Mouse (Mus musculus) WW6 (cell line): Measurements from ENCODE around the gene Carmil1.

Experiments
- DNase-seq: peaks from one replicate; pipeline ENCODE4 v3.0.0-alpha.2; 2013; ENCODE audit warnings: low read depth, low spot score

Gene Carmil1

GRCm38 (mm10) chr13:24220441-24220970 lies 60.1 kb downstream of the Carmil1 start:
- no peak for DNase-seq

- no peak for DNase-seq
Observed at GRCm38 (mm10) chr13:24211229-24211628, 69.4 kb downstream of the Carmil1 start.

- no peak for DNase-seq
Observed at GRCm38 (mm10) chr13:24206097-24206496, 74.5 kb downstream of the Carmil1 start.

DNA sequence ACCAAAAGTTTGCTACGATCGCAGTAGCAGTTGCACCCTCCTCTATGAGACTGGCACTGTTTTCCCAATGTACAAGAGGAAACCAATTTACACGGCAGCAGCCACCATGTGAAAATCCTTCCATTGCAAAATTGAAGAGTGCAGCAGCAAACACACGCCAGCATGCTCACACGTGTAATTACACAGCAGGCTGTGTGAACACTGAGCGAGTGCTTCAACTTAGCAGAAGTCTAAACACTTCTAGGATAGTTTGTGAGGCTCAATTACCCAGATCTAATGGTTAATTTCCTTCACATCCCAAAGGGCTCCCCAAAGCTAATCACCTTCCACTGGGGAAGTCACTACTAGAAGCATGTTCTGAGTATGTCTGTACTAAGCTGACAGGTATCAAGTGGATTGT lies 78.3 kb downstream of the Carmil1 start:
- no peak for DNase-seq

- DNase-seq: no peak
Observed at GRCm38 (mm10) chr13:24199861-24200543, 80.6 kb downstream of the Carmil1 start.

- DNase-seq: no peak
Observed at GRCm38 (mm10) chr13:24198396-24198924, 82.1 kb downstream of the Carmil1 start.

DNA sequence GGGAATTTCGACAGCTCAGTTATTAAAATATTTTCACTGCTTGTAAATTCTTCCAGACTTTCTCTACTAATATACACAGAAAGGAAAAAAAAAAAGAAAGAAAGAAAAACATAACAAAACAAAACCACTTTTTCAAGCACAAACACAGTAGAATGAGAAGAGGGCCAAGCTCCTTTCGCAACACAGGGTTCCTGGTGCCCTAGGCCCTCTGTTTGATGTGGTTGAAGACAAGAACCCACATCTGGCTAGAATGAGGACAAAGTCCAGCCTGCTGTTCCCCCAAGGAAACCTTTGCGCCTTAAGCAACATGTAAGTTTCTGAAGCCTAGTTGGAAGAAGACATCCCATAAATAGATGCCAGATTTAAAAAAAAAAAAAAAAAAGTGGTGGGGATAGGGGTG lies 85.2 kb downstream of the Carmil1 start:
- DNase-seq: no peak

DNA sequence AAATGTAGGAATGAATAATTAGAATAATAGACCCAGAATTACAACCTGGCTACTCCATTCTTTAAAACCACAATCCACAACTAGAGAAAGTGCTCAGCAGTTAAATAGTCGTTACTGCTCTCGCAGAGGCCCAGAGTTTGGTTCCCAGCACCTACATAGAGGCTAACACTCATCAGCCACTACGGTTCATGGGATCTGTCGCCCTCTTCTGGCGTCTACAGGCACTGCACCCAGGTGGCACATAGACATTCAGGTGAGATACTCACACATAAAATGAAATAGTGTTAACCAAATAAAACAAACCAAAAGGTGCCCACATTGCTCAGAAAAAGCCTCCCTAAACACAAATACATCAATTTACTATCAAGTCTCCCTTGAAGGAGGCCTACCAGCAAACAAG lies 86.6 kb downstream of the Carmil1 start:
- no peak for DNase-seq

DNA sequence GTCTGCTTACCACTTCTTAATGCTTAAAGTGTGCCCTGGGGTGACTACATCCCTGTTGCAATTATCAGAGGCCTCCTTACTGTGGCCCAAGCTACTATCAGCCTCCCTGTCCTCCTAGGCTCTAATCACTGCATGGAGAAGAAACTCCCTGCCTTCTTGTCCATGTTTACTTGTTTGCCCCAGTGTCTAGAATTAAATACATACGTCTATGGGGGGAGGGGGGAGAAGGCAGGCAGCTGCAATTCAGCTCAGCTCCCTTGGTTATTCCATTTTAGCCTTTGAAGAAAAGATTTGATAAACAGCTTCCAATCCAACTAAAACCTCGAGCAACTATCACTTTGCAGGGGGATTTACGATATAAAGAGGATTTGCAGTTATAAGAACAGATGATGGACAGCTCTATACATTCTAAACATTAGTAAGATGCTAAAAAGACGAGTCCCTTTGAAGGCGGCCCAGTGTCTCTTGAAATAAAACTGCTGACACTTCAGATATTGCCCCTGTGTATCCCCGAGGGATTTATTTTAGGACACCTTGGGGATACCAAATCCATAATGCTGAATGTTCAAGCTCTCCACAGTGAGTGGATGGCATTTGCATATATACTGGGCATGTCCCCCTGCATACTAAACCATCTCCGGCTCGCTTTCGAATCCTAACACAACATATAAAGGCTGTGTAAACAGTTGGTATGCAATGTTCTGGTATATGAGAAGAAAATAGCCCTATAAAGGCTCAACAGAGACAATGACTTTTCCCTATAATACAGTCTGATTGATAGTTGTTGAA lies 89.5 kb downstream of the Carmil1 start:
- no peak for DNase-seq

GRCm38 (mm10) chr13:24187026-24187425 lies 93.6 kb downstream of the Carmil1 start:
- DNase-seq: no peak

- no peak for DNase-seq
Observed at GRCm38 (mm10) chr13:24185641-24186040, 95.0 kb downstream of the Carmil1 start.

GRCm38 (mm10) chr13:24182878-24183277 lies 97.7 kb downstream of the Carmil1 start:
- no peak for DNase-seq

- no peak for DNase-seq
Observed at GRCm38 (mm10) chr13:24179538-24179937, 101.1 kb downstream of the Carmil1 start.

DNA sequence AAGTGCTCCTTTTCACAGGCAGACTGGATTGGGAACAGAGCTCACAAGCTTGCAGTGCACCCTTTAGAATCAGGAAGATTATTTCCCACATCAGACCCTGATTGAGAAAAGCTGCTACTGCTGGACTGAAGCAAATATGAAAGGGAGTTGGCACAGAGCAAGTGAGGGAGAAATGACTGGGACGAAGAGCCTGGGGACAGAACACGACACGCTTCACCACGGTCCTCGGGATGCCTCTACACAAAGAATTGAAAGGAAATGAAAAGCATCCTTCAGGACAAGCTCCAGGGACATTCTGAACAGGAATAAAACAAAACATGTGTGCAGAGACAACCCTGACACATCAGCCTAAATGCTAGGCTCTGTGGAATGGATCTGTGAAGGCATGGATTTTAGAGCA lies 103.0 kb downstream of the Carmil1 start:
- no peak for DNase-seq

GRCm38 (mm10) chr13:24176835-24177234 lies 103.8 kb downstream of the Carmil1 start:
- no peak for DNase-seq

DNA sequence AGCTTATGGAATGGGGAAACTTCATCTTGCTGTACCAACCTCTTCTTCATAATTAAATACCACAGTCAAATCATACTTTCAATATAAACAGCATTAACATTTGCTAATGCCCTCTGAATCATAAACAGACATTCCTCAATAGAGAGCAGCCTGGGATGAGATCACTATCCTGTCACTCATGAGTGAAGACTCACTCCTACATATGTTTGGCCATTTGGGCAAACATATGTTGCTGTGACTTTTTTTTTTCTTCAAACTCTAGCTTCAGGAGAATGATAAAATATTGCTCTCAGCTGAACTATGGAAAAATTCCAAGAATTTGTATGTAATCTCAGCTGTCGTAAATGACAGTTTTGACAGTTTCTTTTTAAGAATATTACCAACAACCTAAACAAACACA lies 110.9 kb downstream of the Carmil1 start:
- no peak for DNase-seq

DNA sequence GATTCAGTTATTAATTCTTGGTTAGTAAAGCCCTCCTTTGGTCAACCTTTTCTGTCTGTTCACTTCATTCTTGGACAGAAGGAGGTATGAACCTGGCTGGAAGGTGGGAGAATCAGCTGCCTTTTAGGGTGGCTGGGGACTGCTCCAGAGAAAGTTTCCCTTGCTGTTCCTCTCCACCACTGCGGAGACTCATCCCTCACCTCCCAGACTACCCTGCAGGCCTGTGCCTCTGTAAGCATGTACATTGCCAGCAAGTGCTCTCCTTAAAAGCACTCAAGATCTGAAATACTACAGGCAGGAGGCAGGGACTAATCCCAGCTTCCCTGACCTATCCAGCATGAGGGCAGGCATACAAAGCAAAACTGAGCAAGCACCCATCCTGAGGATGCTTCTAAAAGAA lies 117.2 kb downstream of the Carmil1 start:
- DNase-seq: no peak

- DNase-seq: no peak
Observed at GRCm38 (mm10) chr13:24161105-24161504, 119.5 kb downstream of the Carmil1 start.

DNA sequence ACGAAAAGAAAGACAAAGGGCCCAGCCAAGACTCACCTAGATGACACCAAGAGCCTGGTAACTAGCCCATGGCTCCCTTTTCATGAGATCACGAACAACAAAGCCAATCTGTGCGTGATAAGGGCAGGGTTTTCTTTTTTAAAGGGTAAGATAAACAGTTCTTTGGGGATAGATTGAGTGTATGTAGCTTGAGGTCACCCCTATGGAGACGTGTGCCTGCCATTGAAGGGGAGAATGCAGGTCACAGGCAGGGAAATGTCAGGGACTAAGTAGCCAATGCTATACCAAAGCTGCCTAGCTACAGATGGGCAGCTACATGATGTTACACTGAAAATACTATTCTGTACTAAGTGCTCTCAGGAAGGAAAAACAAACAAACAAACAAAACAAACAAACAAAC lies 120.6 kb downstream of the Carmil1 start:
- no peak for DNase-seq

DNA sequence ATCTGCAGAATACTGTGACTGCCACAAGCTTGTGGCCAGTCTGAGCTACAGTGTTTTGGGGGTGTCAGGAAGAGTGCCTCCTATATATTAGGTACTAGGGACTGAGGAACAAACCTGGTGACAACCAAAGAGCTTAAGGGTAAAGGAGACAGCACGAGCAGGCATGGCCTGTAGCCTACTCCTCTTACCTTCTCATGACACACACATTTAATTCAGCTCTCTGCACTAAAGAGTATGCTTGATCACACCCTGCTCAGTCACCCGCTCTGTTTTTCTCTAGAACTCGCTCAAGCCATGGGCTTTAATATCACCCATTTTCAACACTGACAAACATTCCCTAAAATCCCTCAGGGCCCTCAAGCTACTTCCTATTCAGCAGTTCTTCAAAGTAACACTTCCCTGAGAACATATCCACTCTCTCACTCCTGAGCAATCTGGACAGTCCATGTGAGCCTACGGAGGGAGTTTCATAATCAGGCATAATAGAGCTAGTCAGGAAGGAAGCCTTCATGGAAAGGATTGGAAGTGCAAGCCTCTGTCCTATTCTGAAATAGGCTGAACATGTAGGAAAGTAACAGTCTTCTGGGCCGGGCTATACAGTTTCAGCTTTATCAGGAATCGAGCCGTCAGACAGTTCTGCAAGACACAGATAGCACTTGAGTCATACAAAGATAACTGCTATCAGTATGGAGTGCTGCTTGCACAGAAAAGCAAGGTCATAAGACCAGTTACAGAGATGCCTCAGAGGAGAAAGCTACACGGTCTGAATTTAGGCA lies 121.2 kb downstream of the Carmil1 start:
- DNase-seq: no peak

DNA sequence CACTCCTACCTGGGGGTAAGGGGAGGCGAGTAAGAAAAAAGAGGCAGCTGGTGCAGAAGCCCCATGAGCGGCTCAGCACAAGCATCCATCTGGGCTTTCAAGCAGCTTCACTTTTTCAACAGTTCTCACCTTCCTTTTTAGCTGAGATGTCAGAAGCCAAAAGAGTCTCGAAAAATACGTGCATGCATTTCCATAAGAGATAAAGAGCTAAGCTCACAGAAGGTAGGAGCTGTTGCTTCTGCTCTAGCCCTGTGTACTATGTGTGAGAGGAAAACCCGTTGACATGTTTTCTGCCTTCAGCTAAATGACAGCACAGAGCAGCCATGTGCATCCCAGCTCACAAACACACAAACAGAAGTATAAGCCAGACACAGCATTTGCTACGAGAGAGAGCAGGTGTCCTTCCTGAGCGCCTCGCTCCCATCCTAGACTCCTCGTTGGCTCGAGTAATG lies 123.0 kb downstream of the Carmil1 start:
- DNase-seq: no peak

- DNase-seq: no peak
Observed at GRCm38 (mm10) chr13:24155190-24155589, 125.4 kb downstream of the Carmil1 start.
